Mouse (Mus musculus) bone marrow macrophage, adult 2 months (primary cell): ENCODE measurements at regions not wholly inside any gene's neighbourhood (a gene's known extent, or its start where the extent isn't known, plus 50 kb on each side); places are given as distances from the start of the nearest gene placed in this dataset.

Source experiments
- H3K27ac ChIP-seq: 2 replicates; pipeline ENCODE4 v1.5.1; 2012; ENCODE audit warnings: low read depth, low read length; ENCODE audit not compliant: insufficient read depth
- H3K4me1 ChIP-seq: 2 replicates; pipeline ENCODE4 v1.6.1; 2012; ENCODE audit warnings: low read length; ENCODE audit not compliant: control insufficient read depth, insufficient read depth
- H3K4me3 ChIP-seq: 2 replicates; pipeline ENCODE4 v1.5.1; 2012; ENCODE audit warnings: mild to moderate bottlenecking, low read length, moderate library complexity; ENCODE audit not compliant: insufficient read depth
- CTCF ChIP-seq: IDR thresholded peaks from 2 replicates; pipeline ENCODE4 v1.5.1; 2012; ENCODE audit warnings: low read depth, mild to moderate bottlenecking, low read length, moderate library complexity
- POLR2A ChIP-seq: IDR thresholded peaks from 2 replicates; pipeline ENCODE4 v1.6.1; 2012; ENCODE audit warnings: mild to moderate bottlenecking, low read depth, low read length, borderline replicate concordance

DNA sequence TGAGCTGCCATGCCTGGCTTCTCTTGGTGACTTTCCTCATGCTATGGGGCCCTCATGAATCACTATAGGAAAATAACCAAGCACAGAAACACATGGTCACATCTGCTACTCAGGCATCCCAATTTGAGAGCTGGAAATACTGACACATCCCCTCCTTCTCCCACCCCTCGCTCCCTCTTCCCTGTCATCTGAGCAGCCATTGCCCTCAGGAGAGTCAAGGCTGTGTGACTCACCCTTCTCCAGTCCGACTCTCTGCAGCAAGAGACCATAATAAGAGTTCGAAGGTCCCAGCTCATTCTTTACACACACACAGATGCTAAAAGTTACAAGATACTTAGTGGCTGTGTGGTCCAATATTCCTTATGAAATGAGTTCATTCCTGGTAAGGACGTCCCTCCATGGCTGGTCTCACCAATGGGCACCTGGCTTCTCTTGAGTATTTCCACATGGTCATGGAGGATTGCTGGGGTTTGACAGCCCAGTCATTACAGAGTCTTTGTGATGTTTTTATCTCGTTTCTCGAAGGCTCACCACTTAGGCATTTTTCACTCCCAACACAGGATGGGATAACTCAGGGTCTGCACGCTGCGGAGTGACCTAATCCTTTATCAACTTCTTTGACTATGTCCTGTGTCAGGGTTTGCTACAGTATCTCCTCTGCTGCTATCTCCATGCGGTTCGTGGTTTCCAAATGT is 74.8 kb upstream of the Lnx1 start:
- TF ChIP-seq CTCF (no peak), POLR2A (no peak)
- Histone ChIP-seq H3K4me3 (no peak overlapping the region), H3K27ac (no peak overlapping the region), H3K4me1 (no peaks in the 10 kb centered on the region)

- Histone ChIP-seq H3K27ac (no peak overlapping the region), H3K4me1 (no peaks in the 10 kb centered on the region), H3K4me3 (no peak overlapping the region)
- TF ChIP-seq CTCF (no peak), POLR2A (no peak)
These were observed 73.4 kb upstream of the Lnx1 start for GRCm38 (mm10) chr5:74776081-74776480.

GRCm38 (mm10) chr5:74775596-74775995 is 72.9 kb upstream of the Lnx1 start:
- H3K4me1 ChIP-seq: no peaks in the 10 kb centered on the region
- TF ChIP-seq POLR2A (no peak), CTCF (no peak)
- no peak overlapping the region for H3K27ac ChIP-seq
- H3K4me3 ChIP-seq: no peak overlapping the region

GRCm38 (mm10) chr5:74773558-74774429 is 71.1 kb upstream of the Lnx1 start:
- H3K27ac ChIP-seq: no peak overlapping the region
- H3K4me3 ChIP-seq: no peak overlapping the region
- H3K4me1 ChIP-seq: no peaks in the 10 kb centered on the region
- no peak for TF ChIP-seq POLR2A
- TF ChIP-seq CTCF: no peak

GRCm38 (mm10) chr5:74771121-74771520 is 68.4 kb upstream of the Lnx1 start:
- Histone ChIP-seq H3K4me1 (no peaks in the 10 kb centered on the region), H3K27ac (no peak overlapping the region), H3K4me3 (no peak overlapping the region)
- no peak for TF ChIP-seq CTCF
- no peak for TF ChIP-seq POLR2A

GRCm38 (mm10) chr5:74769023-74769422 is 66.3 kb upstream of the Lnx1 start:
- no peak overlapping the region for H3K4me3 ChIP-seq
- H3K4me1 ChIP-seq: no peaks in the 10 kb centered on the region
- no peak overlapping the region for H3K27ac ChIP-seq
- no peak for TF ChIP-seq POLR2A

- no peak overlapping the region for H3K4me3 ChIP-seq
- TF ChIP-seq POLR2A (no peak), CTCF (no peak)
- H3K4me1 ChIP-seq: no peaks in the 10 kb centered on the region
- H3K27ac ChIP-seq: no peak overlapping the region
These were observed 65.3 kb upstream of the Lnx1 start for GRCm38 (mm10) chr5:74767993-74768392.

DNA sequence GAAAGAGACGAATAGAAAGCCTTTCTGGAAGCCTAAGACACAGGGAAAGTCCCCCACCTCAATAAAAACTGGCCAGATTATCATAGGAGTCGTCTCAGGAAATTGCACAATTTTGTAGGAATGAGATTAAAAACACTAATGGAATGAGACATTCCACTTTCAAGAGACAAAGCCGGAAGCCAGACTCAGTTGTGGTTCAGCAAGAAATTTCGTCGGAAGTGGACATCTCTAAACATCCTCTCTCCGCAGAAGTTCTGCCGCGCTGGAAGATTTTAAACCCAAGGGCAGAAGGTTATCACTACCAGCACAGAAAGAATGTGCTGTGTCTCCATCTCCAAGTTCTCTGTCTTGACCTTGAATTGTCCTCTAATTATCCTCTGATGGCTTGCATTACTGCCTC is 63.5 kb upstream of the Lnx1 start:
- Histone ChIP-seq H3K4me1 (no peaks in the 10 kb centered on the region), H3K4me3 (no peak overlapping the region), H3K27ac (no peak overlapping the region)
- no peak for TF ChIP-seq CTCF
- no peak for TF ChIP-seq POLR2A

DNA sequence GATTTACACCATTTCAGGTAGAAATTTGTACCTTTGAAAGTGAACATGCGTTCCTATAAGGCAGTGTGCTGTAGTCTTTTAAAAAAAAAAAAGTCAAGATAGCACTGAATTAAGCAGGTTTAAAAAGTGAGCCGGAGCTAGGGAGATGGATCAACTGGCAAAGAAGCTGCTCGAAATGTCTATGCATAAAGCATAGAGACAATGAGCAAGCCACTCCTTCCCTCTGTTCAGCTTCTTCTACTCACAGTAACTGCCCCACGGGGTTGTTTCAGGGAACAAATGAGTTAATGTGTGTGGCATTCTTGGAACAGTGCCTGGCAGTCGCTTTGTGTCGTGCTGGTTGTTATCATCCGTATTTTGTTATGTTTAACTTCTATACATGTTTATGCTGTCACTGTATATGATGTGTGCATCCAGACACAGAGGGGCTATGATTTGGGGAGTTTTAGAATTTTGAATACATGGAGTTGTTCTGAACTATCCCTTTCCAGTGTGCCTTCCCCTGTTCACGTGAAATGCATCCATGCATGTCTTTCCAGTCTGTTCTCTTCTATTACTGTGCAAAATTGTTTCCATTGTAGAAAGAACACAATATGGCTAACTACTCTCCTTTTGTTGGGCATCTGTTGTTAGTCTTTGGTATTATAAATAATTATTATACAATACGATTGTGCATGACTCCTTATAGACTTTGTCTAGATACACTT is 62.5 kb upstream of the Lnx1 start:
- H3K4me3 ChIP-seq: no peak overlapping the region
- TF ChIP-seq CTCF: no peak
- no peak for TF ChIP-seq POLR2A
- H3K4me1 ChIP-seq: no peaks in the 10 kb centered on the region
- H3K27ac ChIP-seq: no peak overlapping the region

DNA sequence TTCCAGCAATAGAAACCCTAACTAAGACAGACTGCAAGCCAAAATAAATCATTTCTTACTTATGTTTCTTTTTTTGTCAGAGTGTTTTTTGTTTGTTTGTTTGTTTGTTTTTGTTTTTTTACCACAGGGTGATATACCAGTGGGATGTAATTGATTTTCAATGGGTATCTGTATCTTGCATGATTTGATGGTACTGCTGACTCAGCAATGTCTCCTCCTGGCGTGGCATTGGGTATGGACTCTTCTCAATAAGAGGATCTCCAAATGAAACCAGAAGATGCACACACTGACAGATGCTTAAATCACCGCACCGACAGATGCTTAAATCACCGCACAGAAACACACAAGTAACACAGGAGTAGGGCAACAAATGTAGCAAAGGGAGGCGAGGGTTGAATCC is 54.8 kb upstream of the Lnx1 start:
- TF ChIP-seq CTCF (no peak), POLR2A (no peak)
- Histone ChIP-seq H3K4me1 (no peaks in the 10 kb centered on the region), H3K27ac (no peak overlapping the region), H3K4me3 (no peak overlapping the region)
